Mouse (Mus musculus): ENCODE results near the gene Myo1e. TPM values are rescaled to one million over a fixed set of nuclear protein-coding genes. Genes with fewer than 3 reads are reported as not detected.
A peak's percentile ranks its signal among the peaks of the same experiment; 100 is the strongest.
"Not testable (repeated sequence)": the region's sequence is repeated elsewhere in the genome, so short reads cannot be mapped to it uniquely, and the experiment has no call there.

Myo1e gene
- polyA plus RNA-seq, 1 experiment from 2014 or later: 27.5 TPM

DNA sequence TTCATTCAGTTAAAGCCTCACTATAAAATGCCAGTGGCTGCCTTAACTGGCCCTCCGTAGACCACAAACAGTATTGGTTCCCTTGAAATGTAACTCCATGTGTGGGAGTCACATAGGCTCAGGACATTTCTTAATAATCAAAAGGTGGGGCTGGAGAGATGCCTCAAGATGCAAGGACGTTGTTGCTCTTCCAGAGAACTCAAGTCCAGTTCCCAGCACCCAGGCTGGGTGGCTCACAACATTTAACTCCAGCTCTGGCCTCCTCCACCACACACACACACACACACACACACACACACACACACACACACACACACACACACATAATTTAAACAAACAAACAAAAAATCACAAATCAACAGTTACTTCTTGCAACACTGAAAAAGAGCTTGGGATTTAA lies 36.6 kb downstream of the Myo1e start:
- ATAC-seq (ENCODE audit: insufficient number of reproducible peaks, low FRiP score, low TSS enrichment, low read depth): no peak
- H3K9ac ChIP-seq: no peak overlapping the region
- no peaks in the 10 kb centered on the region for H3K36me3 ChIP-seq
- no peak overlapping the region for H3K27ac ChIP-seq
- no peaks in the 10 kb centered on the region for H3K27me3 ChIP-seq
- peaks cover 31% of the 10 kb centered on the region for H3K4me1 ChIP-seq
- H3K4me3 ChIP-seq: no peak overlapping the region
- 52% methylated on average over 2 of the region's 2 CpGs for WGBS
- H3K9me3 ChIP-seq: no peaks in the 10 kb centered on the region
- no peak overlapping the region for H3K4me2 ChIP-seq

DNA sequence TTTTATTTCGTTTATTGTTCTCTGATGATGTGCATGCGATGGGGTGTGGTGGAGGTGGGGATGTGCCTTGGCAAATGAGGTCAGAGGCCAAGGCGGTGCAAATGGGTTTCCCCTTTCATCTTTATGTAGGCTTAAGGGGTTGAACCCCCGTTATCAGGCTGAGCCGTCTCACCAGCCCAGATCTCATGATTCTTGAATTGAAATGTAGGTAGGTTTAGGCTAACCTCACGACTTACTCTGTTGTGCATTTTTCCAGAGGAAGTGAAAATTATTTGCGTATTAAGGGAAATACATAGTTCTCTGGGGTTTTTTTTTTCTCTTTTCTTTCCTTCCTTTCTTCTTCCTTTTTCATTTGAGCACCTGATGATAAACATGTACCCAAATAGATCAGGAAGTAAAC lies 37.0 kb downstream of the Myo1e start:
- H3K4me2 ChIP-seq: no peak overlapping the region
- H3K4me3 ChIP-seq: no peak overlapping the region
- no peaks in the 10 kb centered on the region for H3K9me3 ChIP-seq
- no peak for ATAC-seq (ENCODE audit: insufficient number of reproducible peaks, low FRiP score, low TSS enrichment, low read depth)
- no peaks in the 10 kb centered on the region for H3K27me3 ChIP-seq
- 63% methylated on average over 7 of the region's 7 CpGs for WGBS
- no peaks in the 10 kb centered on the region for H3K36me3 ChIP-seq
- no peak overlapping the region for H3K27ac ChIP-seq
- H3K9ac ChIP-seq: no peak overlapping the region
- H3K4me1 ChIP-seq: peaks cover 31% of the 10 kb centered on the region

DNA sequence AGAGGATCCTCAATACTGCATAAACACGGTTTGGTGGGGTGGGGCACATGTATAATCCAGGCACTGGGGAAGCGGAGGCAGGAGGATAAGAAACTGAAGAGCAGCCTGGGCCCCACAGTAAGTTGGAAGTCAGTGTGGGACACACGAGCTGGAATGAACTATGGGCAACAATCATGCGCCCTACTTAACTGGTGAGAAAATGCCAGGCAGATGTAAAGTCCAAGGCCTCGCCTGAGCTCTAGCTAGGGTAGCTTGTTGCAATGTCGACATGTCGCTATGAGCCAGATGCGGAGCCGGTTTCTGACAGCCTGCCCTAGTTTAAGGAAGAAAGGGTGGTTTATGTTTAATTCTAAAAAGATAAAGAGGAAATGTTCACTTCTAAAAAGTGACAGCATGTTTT lies 37.9 kb downstream of the Myo1e start:
- ATAC-seq (ENCODE audit: insufficient number of reproducible peaks, low FRiP score, low TSS enrichment, low read depth): no peak
- Histone ChIP-seq H3K27ac (no peak overlapping the region), H3K4me3 (no peak overlapping the region), H3K9me3 (no peaks in the 10 kb centered on the region), H3K36me3 (no peaks in the 10 kb centered on the region), H3K27me3 (no peaks in the 10 kb centered on the region), H3K9ac (no peak overlapping the region), H3K4me2 (no peak overlapping the region), H3K4me1 (peaks cover 37% of the 10 kb centered on the region)
- 86% methylated on average over 9 of the region's 9 CpGs for WGBS

DNA sequence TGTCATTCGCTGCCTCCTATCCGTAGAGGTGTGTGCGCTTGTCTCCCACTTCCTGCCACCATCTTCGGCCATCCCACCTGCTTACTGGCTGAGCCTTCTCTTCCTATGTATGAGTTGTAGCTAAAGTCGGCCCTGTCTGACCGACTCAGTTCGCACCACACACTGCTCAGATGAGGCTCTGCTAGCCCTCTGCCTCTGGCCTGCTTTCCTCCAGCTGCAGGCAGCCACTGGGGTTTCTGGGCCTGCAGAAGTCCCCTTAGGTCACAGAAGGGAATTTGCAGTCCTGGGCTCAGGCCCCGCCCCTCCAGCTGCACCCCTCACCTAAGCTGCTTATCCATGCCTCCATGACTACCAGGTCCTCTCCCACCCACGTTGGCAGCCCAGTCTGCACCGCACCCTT lies 39.3 kb downstream of the Myo1e start:
- H3K4me1 ChIP-seq: peaks cover 30% of the 10 kb centered on the region
- H3K4me3 ChIP-seq: no peak overlapping the region
- no peak overlapping the region for H3K9ac ChIP-seq
- no peak overlapping the region for H3K27ac ChIP-seq
- H3K9me3 ChIP-seq: no peaks in the 10 kb centered on the region
- no peaks in the 10 kb centered on the region for H3K27me3 ChIP-seq
- H3K4me2 ChIP-seq: no peak overlapping the region
- WGBS: 70% methylated on average over 10 of the region's 10 CpGs
- no peaks in the 10 kb centered on the region for H3K36me3 ChIP-seq
- no peak for ATAC-seq (ENCODE audit: insufficient number of reproducible peaks, low FRiP score, low TSS enrichment, low read depth)

DNA sequence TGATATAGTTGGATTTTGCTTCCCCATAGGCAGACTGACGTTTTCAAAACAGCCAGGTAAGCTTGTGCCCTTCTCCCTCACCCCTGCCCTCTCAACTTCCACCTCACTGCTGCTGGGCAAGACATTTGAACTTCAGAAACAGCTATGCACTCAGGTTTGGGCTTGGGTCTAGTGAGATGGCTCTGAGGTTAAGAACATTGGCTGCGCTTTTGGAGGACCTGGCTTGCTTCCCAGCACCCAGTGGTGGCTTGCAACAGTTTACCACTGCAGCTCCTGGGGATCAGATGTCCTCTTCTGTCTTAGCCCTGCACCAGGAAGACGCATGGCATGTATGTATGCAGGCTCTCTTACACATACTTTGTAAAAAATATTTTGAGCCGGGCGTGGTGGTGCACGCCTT lies 40.9 kb downstream of the Myo1e start:
- Histone ChIP-seq H3K36me3 (no peaks in the 10 kb centered on the region), H3K4me3 (no peak overlapping the region), H3K4me2 (no peak overlapping the region), H3K27ac (no peak overlapping the region), H3K4me1 (peaks cover 16% of the 10 kb centered on the region), H3K27me3 (no peaks in the 10 kb centered on the region), H3K9ac (no peak overlapping the region), H3K9me3 (no peaks in the 10 kb centered on the region)
- 83% methylated on average over 6 of the region's 6 CpGs for WGBS
- no peak for ATAC-seq (ENCODE audit: insufficient number of reproducible peaks, low FRiP score, low TSS enrichment, low read depth)

DNA sequence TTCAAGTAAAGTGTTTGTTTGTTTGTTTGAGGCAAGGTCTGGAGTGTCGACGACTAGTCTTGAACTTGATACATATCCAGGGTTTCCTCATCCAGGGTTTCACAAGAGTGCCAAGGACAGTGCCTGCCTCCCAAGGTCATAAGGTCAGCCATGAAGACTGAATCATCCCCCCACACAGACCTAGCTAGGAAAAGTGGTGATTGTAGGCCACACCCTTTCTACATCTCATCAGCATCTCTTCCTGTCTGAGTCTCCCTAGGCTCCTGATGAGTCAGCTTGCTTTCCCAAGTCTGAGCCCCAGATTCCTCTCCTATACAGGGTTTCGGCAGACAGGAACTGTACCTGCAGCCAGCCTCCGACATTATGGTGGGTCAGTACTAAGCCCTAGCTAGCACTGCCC lies 41.7 kb downstream of the Myo1e start:
- ATAC-seq (ENCODE audit: insufficient number of reproducible peaks, low FRiP score, low TSS enrichment, low read depth): no peak
- no peaks in the 10 kb centered on the region for H3K27me3 ChIP-seq
- H3K4me3 ChIP-seq: no peak overlapping the region
- no peak overlapping the region for H3K9ac ChIP-seq
- no peak overlapping the region for H3K4me2 ChIP-seq
- peaks cover 10% of the 10 kb centered on the region for H3K4me1 ChIP-seq
- no peaks in the 10 kb centered on the region for H3K36me3 ChIP-seq
- H3K27ac ChIP-seq: no peak overlapping the region
- H3K9me3 ChIP-seq: no peaks in the 10 kb centered on the region
- WGBS: 83% methylated on average over 4 of the region's 4 CpGs

DNA sequence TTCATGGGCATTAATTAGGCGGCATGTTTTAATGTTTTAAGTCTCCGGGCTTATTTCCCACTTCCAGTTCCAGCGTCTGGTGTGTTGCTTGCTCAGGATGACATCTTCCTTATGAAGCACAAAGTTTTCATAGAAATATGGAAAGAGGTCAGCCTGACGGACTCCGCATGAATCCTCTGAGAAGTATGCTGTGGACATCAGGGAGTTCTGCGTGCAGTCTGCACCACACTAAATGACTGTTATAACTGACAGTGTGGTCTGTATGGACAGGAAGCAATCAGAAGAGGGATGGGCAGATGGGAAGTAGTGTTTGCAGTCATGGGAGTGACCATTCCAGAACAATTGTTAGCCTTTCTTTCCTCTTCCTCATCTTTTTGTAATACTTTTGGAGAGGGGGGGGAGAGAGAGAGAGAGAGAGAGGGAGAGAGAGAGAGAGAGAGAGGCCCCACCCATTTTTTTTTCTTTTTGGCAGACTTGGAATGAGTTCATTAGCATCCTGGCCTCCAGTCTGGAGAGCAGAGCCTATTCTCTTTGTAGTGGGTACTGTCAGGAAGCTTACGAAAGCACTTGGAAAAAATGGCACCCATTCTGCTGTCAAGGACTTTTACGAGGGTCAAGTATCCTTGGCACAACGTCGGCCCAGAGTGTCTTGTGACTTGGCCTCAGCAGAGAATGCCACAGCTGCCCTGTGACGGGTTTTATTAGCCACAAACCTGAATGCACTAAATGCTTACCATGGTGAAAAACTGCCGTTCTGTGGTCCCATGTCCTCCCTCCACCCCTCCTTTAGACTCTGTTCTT lies 42.9 kb downstream of the Myo1e start:
- Histone ChIP-seq H3K9me3 (no peaks in the 10 kb centered on the region), H3K4me3 (no peak overlapping the region), H3K4me2 (no peak overlapping the region), H3K36me3 (0 out of 2 replicates have a peak, but pooled peaks cover 3% of the 10 kb centered on the region), H3K4me1 (peaks cover 10% of the 10 kb centered on the region), H3K27me3 (no peaks in the 10 kb centered on the region), H3K27ac (no peak overlapping the region), H3K9ac (no peak overlapping the region)
- no peak for ATAC-seq (ENCODE audit: insufficient number of reproducible peaks, low FRiP score, low TSS enrichment, low read depth)
- 42% methylated on average over 12 of the region's 12 CpGs for WGBS

DNA sequence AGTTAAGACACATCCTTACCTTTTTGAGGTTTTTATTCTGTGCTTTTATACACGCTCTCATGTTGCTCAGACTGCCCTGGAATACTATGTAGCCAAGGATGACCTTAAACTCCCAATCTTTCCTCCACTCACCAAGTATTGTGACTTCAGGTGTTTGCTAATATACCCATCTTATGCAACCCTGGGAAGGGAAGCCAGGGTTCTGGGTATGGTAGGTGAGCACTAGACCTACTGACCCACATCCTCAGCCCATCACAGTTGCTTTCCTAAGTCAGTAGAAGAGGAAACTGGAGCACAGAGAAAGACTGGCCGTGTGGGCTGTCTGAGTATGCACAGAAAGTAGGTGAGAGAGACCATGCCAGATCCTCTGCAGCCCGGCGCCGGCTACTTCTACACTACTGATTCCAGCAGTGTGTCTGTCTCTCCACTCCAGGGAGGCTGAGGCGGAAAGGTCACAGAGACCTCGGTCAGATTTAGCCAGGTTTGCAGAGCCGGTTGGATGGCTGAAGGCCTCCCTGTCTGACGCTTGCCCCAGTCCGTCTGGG lies 44.4 kb downstream of the Myo1e start:
- H3K27ac ChIP-seq: no peak overlapping the region
- ATAC-seq (ENCODE audit: insufficient number of reproducible peaks, low FRiP score, low TSS enrichment, low read depth): no peak
- H3K9me3 ChIP-seq: no peaks in the 10 kb centered on the region
- no peaks in the 10 kb centered on the region for H3K27me3 ChIP-seq
- H3K9ac ChIP-seq: no peak overlapping the region
- H3K4me3 ChIP-seq: no peak overlapping the region
- no peak overlapping the region for H3K4me2 ChIP-seq
- H3K36me3 ChIP-seq: 0 out of 2 replicates have a peak, but pooled peaks cover 6% of the 10 kb centered on the region
- 85% methylated on average over 10 of the region's 10 CpGs for WGBS
- peaks cover 10% of the 10 kb centered on the region for H3K4me1 ChIP-seq

DNA sequence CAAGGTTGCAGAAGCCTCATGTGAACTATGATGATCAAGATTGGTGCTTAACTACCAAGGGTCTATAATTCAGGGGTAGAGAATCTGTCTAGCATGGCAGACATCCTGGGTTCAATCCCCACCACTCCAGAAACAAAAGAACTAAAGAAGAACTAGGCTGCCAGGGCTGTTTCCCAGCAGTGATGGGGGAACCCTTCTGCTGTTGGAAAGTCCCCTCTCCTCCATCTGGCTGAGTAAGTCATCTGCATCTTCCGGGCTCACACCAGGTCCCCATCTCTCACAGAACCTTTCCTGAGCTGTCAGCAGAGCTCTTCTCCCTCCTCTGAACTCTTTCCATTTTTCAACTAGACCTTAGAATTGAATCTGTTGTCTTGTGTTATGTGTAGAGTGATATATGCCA lies 45.9 kb downstream of the Myo1e start:
- no peak for ATAC-seq (ENCODE audit: insufficient number of reproducible peaks, low FRiP score, low TSS enrichment, low read depth)
- Histone ChIP-seq H3K9me3 (no peaks in the 10 kb centered on the region), H3K4me1 (peaks cover 22% of the 10 kb centered on the region), H3K27ac (no peak overlapping the region), H3K9ac (no peak overlapping the region), H3K4me2 (no peak overlapping the region), H3K4me3 (no peak overlapping the region), H3K27me3 (no peaks in the 10 kb centered on the region), H3K36me3 (0 out of 2 replicates have a peak, but pooled peaks cover 6% of the 10 kb centered on the region)
- WGBS: 68% methylated on average over 1 of the region's 1 CpGs

DNA sequence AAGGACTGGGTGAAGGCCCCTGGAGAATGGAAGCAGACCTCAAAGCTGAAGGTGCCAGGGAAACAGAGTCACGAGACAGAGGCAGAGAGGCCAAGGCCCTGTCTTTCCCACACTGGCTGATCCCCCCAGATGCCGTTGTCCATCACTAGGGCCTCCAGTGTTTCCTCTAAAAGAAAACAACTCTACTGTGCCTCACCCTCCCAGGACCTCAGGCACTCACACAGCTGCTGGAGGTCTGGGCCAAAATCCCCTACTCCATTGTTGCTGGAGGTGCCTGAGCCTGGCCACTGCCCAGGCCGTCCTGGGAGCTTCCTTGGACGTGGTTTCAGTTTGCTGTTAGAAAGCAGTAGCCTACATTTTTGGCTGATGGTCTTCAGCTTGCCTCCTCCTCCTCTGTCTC lies 47.9 kb downstream of the Myo1e start:
- Histone ChIP-seq H3K36me3 (0 out of 2 replicates have a peak, but pooled peaks cover 6% of the 10 kb centered on the region), H3K4me3 (no peak overlapping the region), H3K27me3 (no peaks in the 10 kb centered on the region), H3K9ac (no peak overlapping the region), H3K4me2 (no peak overlapping the region), H3K4me1 (peaks cover 26% of the 10 kb centered on the region), H3K27ac (no peak overlapping the region), H3K9me3 (no peaks in the 10 kb centered on the region)
- no peak for ATAC-seq (ENCODE audit: insufficient number of reproducible peaks, low FRiP score, low TSS enrichment, low read depth)
- WGBS: 77% methylated on average over 4 of the region's 4 CpGs

DNA sequence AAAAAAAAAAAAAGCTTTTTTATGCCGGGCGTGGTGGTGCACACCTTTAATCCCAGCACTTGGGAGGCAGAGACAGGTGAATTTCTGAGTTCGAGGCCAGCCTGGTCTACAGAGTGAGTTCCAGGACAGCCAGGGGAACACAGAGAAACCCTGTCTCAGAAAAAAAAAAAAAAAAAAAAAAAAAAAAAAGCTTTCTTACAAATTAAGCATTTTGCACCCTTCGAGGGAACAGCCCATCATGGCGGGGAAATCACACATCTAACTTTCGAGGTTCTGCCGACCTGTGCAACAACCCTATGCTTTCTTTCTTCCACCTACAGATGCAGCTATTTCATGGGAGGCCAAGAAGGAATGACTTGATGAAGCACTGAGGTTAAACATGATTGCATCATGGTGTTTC lies 48.9 kb downstream of the Myo1e start:
- H3K4me3 ChIP-seq; H3K4me2 ChIP-seq; H3K36me3 ChIP-seq; H3K9ac ChIP-seq; H3K27me3 ChIP-seq; ATAC-seq (ENCODE audit: insufficient number of reproducible peaks, low FRiP score, low TSS enrichment, low read depth); H3K27ac ChIP-seq; H3K9me3 ChIP-seq: not testable (repeated sequence)
- WGBS: 96% methylated on average over 7 of the region's 7 CpGs
- H3K4me1 ChIP-seq: peaks cover 31% of the 10 kb centered on the region

DNA sequence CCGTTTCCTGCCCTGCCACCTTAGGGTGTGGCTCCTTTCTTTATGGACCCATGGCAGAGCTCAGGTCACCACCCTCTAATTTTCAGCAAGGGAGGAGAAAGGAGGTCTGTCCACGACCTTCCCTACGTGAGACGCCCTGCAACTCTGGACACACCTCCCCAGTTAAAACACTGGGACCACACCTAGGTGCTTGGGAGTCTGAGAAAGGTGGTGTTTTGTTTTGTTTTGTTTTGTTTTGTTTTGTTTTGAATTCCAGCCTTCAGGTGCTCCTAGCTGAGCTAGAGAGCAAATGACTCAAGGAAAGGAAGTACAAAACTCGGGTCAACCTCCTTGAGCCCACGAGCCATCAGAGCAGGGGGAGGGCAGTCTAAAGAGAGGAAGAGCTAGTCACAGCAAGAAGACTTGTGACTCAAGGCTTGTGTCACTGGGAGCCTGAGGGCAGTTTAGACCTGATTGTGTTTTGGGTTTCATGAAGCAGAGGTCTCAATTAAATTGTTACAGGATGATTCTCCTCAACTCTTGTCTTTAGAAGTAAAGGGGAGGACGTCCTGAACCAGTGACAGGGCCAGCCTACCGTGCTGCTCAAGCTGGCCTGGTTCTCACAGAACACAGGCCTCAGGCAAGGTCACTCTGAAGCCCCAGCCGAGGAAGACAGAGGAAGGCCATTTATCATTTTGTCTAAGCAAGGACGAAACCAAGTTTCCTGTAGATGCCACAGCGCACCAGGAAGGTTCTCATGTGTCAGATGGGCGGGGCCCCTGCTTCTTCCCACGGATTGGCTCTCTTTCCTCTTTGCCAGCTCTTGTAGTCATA lies 50.3 kb downstream of the Myo1e start:
- no peak overlapping the region for H3K9ac ChIP-seq
- 38% methylated on average over 13 of the region's 13 CpGs for WGBS
- H3K4me3 ChIP-seq: no peak overlapping the region
- H3K4me2 ChIP-seq: 0 out of 2 replicates have a peak overlapping the region, but pooled peaks have one; percentile 3
- no peaks in the 10 kb centered on the region for H3K9me3 ChIP-seq
- H3K4me1 ChIP-seq: peaks cover 40% of the 10 kb centered on the region
- H3K27ac ChIP-seq: no peak overlapping the region
- no peak for ATAC-seq (ENCODE audit: insufficient number of reproducible peaks, low FRiP score, low TSS enrichment, low read depth)
- no peaks in the 10 kb centered on the region for H3K27me3 ChIP-seq
- H3K36me3 ChIP-seq: 0 out of 2 replicates have a peak, but pooled peaks cover 6% of the 10 kb centered on the region

Data from limb, embryonic 15.5 days (tissue).